Mouse (Mus musculus): ENCODE measurements around the gene B4galnt3. TPM values are rescaled to one million over a fixed set of nuclear protein-coding genes. Genes with fewer than 3 reads are reported as not detected.

The B4galnt3 gene
- total RNA-seq, 1 experiment from 2014 or later = not detected

DNA sequence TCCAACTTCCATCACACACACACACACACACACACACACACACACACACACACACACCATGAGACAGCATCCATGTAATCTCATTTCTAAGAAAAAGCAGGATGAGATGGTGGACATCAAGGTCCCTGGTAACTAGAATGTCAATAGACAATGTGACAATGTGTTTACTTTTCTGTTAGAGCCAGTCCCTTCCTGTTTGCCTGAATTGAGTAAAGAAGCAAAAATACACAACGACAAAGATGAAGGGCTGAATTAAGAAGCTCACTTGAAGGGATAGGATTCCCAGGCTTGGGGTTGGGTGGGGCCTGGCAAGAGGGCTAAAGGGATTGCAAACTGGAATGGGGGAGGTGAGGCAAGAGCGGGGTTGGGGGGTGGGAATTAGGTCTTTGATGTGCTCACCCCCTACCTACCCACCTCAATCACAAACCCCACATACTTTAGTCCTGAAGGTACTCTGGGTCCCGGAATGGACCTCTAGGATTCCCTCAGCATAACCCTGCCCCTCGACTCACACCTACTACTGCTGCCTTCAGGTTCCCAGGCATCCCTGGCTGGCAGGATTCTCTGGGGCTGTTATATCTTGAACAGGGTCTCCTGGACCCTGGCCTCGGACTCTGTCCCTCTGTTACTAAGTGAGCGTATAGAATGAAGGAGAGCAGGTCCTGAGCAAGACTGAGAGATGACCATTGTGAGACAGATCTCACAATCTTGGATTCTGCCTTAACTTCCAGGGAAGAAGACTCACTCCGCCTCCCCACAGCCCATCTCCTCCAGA is 102.8 kb downstream of the B4galnt3 start:
- ATAC-seq (ENCODE audit: extremely low read depth, insufficient number of reproducible peaks, low FRiP score, poor library complexity, severe bottlenecking) = no peak

DNA sequence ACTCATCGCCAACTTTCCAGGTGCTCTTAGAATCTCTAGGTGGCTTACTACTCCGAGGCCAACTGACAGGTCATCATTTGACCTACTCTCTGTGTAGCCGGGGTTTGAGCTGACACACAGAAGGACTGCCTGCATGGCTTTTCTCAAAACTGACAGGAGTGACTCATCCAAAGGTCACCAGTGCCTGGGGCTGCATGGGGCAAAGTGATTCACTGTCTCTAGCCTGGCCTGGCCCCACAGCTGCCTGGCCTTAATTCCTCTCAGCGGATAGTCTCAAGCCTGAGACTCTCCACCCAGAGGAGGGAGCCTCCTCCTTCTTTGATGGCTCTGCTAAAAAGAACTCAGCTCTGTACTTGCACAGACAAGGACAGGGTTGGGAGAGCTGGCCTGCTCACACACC is 103.4 kb downstream of the B4galnt3 start:
- ATAC-seq (ENCODE audit: extremely low read depth, insufficient number of reproducible peaks, low FRiP score, poor library complexity, severe bottlenecking) = no peak

DNA sequence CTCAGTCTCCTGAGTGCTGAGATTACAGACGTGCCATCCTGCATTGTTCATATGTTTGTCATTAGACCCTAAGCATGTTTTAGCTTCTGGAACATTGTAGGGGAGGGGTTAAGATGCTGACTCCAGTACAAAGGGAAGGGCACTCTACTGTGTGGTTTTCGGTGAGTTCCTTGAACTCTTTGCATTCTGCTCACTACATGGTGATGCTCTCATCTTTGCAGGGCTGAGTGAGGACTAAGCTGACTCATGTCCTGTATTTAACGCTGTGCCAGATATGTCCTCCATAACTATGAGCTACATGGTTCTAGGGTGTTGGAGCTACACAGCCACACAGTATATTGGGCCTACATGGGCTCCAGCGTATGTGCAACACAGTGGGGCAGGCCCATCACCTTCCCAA is 104.0 kb downstream of the B4galnt3 start:
- ATAC-seq (ENCODE audit: extremely low read depth, insufficient number of reproducible peaks, low FRiP score, poor library complexity, severe bottlenecking) = no peak

DNA sequence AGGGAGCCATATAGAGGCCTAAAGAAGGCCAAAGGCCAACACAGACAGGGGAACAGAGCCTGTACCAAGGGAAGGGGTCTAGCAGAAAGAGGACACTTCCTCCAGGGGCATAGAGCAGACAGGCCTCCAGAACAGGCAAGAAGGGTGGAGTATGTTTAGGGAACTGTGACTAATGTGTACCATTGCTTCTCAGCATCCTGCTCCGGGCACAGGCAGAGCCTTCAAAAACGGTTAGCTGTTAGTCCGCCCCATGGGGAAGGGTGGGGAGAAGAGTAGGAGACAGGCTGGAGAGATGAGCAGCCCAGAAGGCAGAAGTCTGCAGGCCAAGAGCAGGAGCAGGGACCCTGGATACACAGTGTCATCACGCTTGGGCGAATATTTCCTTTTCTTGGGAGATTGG is 105.1 kb downstream of the B4galnt3 start:
- no peak for ATAC-seq (ENCODE audit: extremely low read depth, insufficient number of reproducible peaks, low FRiP score, poor library complexity, severe bottlenecking)

DNA sequence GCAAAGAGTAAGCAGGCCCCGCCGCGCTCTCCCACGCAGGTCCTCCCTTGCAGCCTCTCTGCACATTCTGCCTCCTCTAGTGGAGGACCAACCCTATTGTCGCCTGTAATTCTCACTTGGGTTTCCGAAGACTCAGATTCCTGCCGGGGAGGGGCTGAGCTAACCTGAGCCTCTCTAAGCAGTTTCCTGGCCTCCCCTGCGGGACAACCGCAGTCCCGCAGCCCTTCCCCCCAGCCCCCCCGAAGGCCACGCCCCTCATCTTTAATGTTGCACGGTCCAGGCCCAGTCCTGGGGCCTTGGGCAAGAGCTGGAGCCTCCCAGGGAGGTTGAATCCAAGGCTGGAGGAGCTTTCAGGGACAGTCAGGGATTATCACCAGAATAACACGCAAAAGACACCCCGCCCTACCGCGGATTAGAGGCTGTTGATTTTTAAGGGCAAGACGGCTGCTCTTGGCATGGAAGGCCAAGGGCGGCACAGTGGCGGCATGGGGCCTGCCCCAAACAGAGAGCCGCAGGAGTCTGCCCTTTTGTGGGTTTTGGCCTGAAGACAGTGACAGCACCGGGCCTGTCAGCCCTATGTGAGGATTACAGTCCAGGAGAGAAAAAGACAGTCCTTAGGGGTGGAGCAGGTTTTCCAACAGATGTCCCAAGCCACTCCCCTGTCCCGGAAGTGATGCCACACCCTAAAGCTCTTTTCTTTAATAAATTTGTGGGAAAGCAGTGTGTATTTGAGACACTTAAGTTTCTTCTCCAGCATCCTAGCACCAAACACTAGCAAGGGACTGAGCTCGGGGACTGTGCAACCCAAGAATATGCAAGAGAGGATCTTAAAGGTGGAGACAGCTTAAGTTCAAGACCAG is 105.8 kb downstream of the B4galnt3 start:
- peak; percentile 30; the same call in 1 of the 2 replicates for ATAC-seq (ENCODE audit: extremely low read depth, insufficient number of reproducible peaks, low FRiP score, poor library complexity, severe bottlenecking)

DNA sequence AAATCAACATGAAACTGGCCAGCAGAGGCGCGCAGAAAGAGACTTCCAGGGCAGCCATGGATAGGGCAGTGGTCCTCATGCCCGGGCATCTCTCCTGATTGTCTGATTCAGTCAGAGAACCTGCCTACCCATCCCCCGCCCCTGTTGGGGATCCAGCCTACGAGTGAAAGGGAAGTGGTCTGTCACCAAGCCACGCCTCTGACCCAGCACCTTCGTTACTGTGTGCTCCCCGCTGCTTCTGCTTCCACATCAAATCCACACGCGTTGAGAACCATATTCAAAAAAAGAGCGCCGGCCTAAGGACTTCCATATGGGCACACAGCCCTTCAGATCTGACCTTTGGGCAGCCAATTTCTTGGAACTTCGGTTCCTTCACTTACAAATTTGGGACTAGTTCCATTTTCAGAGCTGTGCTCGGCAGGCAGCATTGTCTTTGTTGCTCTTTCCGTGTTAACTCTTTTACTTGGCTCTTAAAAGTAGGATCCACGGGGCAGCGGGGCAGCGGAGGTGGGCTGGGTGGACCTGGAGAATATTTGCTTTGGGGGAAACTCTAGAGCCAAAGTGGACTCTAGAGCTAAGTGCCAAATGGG is 106.7 kb downstream of the B4galnt3 start:
- peak; percentile 96 for ATAC-seq (ENCODE audit: extremely low read depth, insufficient number of reproducible peaks, low FRiP score, poor library complexity, severe bottlenecking)

DNA sequence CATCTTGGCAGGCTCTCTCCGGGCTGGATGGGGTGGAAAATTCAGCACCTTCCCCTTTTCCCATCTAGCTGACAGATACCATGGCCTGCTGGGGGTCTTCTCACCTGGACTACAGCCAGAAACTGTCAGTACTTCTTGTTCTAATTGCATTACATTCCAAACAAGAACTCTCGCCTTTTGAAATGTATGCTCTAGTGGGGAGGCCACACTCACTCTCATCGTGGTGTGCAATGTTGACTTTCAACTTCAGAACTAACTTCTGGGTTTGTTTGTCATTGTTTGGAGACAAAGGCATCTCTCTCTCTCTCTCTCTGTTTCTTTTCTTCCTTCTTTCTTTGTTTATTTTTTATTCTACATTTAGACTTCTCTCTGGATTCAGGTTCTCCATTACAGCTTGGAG is 107.8 kb downstream of the B4galnt3 start:
- no peak for ATAC-seq (ENCODE audit: extremely low read depth, insufficient number of reproducible peaks, low FRiP score, poor library complexity, severe bottlenecking)

DNA sequence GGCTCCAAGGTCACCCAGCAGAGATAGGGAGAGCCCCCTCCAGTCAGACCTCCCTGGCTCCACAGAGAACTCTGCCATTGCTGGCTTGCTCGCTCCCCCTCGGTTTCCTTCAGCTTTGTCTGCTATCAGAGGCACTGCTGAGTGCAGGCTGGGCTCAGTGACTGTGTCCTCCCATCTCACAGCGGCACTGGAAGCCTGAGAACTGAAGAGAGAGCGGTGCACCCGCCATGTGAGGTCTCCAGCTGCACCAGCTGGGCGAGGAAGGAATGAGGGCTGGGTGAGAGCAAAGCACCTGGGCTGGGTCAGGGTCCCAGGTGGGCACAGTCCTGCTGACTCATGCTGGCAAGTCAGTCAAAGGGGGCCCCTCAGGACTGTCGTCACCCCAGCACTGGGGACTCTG is 108.6 kb downstream of the B4galnt3 start:
- ATAC-seq (ENCODE audit: extremely low read depth, insufficient number of reproducible peaks, low FRiP score, poor library complexity, severe bottlenecking) = no peak

DNA sequence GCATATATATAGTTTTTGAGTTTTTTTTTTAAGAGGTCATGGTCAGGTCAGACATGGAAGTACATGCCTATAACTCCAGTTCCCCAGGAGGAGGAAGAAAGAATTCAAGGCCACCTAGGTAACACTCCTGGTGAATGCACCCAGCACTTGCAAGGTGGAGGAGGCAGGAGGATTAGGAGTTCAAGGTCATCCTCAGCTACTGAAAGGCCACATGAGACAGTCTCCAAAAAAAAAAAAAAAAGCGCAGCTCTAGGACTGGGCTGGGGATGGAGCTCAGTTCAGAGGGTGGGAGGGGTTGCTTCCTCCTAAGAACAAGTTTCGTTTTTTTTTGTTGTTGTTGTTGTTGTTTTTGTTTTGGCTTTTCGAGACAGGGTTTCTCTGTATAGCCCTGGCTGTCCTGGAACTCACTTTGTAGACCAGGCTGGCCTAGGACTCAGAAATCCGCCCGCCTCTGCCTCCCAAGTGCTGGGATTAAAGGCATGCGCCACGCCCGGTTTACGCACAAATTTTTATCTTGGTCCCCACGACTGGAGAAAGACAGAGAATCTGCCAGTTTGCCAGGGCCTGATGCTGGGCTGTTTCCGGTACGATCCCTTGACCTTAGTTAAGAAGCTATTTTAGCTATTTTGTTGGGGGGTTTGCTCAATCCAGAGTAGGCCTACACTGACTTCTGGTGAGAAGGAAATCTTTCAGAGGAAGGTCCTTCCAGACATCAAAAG is 109.2 kb downstream of the B4galnt3 start:
- ATAC-seq (ENCODE audit: extremely low read depth, insufficient number of reproducible peaks, low FRiP score, poor library complexity, severe bottlenecking) = no peak

DNA sequence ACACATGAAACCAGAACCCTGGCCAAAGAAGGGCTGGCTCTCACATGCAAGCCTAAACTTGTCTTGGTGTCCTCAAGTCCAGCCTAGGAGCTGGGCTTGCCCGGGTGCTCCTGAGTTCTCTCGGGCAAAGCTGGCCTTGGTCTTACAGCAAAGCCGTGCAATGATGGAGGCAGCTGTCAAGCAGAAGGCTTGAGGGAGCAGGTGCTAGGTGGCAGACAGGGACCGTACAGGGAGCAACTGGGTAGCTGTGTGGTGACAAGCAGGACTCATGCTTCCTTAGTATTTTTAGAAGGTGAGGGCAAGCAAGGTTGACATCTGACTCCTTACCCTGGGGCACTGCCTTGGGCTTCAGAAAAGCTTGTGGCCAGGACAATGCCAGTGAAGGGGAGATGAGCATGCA is 110.6 kb downstream of the B4galnt3 start:
- no peak for ATAC-seq (ENCODE audit: extremely low read depth, insufficient number of reproducible peaks, low FRiP score, poor library complexity, severe bottlenecking)

DNA sequence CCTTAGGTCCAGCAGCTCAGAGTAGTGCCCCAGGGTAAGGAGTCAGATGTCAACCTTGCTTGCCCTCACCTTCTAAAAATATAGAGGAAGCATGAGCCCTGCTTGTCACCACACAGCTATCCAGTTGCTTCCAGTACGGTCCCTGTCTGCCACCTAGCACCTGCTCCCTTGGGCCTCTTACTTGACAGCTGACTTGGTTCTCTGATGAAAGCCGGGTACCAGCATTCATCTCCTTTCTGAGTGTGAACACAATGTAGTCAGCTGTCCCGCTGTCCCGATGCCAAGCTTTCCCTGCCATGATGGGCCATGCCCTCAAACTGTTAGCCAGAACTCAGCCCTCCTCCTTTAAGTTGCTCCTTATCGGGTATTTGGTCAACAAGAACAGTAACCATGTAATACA is 112.2 kb downstream of the B4galnt3 start:
- no peak for ATAC-seq (ENCODE audit: extremely low read depth, insufficient number of reproducible peaks, low FRiP score, poor library complexity, severe bottlenecking)

DNA sequence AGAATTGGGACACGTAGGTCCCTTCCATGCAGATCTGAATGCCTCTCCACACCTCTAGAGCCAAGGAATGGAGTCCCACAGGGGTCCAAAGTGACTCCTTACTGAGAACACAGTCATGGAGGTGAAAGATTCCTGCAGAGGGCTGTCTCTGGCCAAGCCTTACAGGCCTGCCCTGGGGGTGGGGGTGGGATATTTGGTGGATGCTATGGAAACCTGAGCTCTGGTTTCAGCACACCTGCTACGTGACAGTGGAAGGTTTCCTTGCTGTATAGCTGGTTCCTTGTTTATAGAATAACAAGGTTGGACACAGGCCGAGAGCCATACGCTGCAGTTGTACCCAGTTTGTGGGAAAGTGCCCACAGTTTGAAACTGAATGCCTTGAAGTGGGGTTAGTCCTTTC is 113.9 kb downstream of the B4galnt3 start:
- no peak for ATAC-seq (ENCODE audit: extremely low read depth, insufficient number of reproducible peaks, low FRiP score, poor library complexity, severe bottlenecking)

DNA sequence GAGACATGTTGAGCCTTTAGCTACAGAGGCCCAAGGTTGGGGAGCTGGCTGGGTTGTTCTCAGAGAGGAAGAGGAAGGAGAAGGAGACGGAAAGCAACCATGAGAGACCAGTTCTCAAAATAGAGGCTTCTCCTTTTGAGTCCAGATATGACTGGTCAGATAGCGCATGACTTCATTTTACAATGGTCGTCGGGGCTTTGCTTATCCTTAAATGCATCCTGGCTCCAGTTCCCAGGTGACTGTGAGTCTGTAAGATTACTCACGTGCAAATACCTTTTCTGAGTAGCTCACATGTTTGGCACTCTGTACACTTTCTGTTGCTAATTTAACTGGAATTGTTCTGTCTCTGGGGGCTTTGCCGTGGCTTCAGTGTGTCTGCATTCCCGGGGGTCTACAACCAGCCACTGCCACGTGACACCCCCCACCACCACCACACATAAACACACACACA is 114.6 kb downstream of the B4galnt3 start:
- ATAC-seq (ENCODE audit: extremely low read depth, insufficient number of reproducible peaks, low FRiP score, poor library complexity, severe bottlenecking) = peak; percentile 55

DNA sequence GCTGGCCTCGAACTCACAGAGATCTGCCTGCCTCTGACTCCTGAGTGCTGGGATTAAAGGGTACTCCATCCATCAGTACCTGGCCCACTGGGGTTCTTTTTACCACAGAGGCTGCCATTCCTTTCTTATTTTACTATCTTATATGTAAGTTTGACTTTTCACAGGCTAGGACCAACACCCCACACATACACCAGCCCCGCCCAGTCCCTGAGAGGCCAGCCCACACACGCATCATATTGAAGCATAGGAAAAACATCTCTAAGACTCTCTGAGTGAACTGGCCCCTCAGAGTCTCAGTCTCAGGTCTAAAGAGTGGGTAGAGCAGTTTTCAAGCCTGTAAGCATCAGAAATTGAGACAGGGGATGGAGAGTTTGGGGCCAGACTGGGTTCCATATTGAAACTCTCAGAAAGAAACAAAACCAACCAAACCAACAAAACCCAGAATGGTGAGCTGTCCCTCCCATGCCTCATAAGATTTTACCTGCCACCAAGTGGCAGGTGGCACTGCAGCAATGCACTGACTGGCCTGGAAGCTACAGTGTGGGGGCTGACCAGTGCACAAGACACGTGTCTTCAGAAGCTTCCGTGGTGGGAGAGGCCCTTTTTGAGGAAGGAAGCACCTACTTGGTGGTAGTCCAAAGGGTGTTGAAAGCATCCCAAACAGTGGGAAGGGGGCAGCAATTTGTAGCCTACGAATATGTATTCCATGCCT is 115.2 kb downstream of the B4galnt3 start:
- ATAC-seq (ENCODE audit: extremely low read depth, insufficient number of reproducible peaks, low FRiP score, poor library complexity, severe bottlenecking) = 0 out of 2 replicates have a peak, but pooled peaks have one; percentile 28

DNA sequence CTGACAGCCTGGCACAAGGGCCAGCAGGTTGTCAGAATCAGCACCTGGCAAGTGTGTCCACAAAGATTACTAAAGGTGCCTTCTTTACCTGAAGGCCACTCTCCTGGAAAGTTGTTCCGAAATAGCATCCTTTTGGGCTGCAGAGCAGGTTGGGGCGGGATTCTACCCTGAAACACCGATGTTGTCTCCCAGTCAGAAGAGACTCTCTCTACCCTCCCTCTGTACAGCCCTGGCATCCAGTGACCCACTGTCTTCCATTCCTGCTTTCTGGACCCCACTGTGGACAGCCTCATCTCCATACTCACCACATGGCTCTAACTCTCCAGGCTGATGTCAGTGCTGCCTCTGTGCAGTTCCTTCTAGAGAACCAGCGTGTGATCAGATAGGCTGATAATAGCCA is 118.7 kb downstream of the B4galnt3 start:
- ATAC-seq (ENCODE audit: extremely low read depth, insufficient number of reproducible peaks, low FRiP score, poor library complexity, severe bottlenecking) = no peak

DNA sequence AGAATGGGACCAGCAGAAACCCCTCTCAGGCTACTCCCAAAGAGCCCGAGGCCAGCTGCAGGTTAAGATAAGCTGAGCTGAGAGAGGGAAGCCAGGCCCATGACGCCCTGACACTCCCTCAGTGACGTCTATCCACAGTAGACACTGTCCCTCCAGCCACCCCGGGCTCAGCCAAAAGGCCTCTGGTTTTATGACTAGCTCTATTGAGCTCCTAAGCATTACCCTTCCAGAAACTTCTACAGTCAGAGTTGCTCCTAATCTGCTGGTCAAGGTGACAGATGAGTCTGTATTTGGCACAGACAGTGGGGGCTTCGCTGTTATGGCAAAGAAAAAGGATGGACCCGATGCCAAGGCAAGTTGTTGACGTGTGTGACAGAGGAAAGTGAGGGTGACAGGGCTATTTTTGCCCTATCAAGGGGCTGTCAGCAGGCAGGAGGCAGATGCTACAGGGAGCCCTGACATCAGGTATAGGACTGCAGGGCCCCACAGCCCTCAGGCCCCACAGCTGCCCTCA is 119.7 kb downstream of the B4galnt3 start:
- peak; percentile 20; the same call in 1 of the 2 replicates for ATAC-seq (ENCODE audit: extremely low read depth, insufficient number of reproducible peaks, low FRiP score, poor library complexity, severe bottlenecking)

DNA sequence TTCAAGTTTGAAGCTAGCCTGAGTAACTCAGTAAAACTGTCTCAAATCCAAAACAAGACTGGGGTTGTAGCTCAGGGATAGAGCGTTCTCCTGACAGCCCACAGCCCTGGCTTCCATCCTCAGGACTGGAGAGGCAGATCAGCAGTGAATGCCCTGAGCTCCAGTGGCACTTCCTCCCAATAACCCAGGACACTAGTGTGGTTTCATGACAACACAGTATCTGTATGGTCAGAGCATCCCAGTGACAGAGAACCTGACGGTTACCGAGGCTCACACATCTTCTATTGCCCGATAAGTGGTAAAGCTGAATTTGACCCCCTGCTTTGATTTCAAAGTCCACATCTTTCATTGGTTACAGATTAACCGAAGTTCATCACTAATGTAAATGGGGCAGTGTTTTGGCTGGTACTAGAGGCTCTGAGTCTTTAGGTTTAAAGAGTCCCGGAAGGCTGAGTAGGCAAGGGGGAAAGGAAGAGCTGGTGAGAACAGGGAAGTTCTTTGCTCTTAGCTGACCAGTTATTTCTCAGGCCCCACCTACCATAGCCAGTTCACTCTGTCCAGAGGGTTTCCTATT is 120.2 kb downstream of the B4galnt3 start:
- ATAC-seq (ENCODE audit: extremely low read depth, insufficient number of reproducible peaks, low FRiP score, poor library complexity, severe bottlenecking) = peak; percentile 17; the same call in 1 of the 2 replicates
